Mouse (Mus musculus) cerebellum, adult 11-12 months (tissue): ENCODE results near the gene Inafm2.
A peak's percentile ranks its signal among the peaks of the same experiment; 100 is the strongest.

Experiments used
- DNase-seq: peaks from one replicate; pipeline ENCODE4 v3.0.0; 2022

Inafm2 gene

DNA sequence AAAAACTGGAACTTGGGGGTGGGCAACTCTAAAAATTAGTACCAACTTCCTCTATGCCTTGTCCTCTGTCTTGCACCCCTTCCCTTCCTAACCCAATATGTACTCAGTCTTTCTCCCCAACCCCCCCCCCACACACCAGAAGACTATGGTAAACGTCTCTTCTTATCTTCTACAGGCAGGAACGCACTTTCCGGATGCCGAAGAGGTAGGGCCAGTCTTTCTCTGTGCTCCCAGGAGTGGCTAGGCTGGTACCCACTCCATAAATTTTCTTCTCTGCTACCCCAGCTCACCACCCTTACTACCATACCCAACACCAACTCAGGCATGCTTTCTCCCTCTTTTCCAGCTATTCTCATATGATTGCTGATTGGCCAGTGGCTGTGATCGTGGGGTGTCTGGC lies 41.0 kb downstream of the Inafm2 start:
- no peak for DNase-seq

GRCm38 (mm10) chr2:118789501-118789900 lies 43.9 kb downstream of the Inafm2 start:
- peak; percentile 90 for DNase-seq

GRCm38 (mm10) chr2:118790221-118790550 lies 44.6 kb downstream of the Inafm2 start:
- no peak for DNase-seq

- peak; percentile 90 for DNase-seq
Measured at GRCm38 (mm10) chr2:118790551-118791525, 45.3 kb downstream of the Inafm2 start.

- peak; percentile 63 for DNase-seq
Measured at GRCm38 (mm10) chr2:118791591-118792258, 46.2 kb downstream of the Inafm2 start.

DNA sequence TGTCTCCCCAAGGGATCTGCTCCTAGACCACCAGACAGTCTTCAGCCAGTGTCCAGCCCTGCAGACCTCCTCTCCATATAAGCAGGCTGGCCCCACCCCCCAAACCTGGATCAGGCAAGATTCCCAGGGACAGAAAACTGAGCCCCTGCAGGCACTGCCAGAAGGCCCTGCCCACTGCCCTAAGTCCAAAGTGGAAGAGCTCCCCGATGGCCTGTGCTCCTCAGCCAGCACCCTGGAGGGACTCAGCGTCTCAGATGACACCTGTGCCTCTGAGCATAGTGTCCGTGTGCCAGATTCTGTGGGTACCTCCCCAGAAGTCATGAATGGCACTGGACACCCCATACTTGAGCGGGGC lies 46.7 kb downstream of the Inafm2 start:
- DNase-seq, result peak; percentile 54

GRCm38 (mm10) chr2:118793636-118794035 lies 48.1 kb downstream of the Inafm2 start:
- no peak for DNase-seq
